In the genomic region with DNA sequence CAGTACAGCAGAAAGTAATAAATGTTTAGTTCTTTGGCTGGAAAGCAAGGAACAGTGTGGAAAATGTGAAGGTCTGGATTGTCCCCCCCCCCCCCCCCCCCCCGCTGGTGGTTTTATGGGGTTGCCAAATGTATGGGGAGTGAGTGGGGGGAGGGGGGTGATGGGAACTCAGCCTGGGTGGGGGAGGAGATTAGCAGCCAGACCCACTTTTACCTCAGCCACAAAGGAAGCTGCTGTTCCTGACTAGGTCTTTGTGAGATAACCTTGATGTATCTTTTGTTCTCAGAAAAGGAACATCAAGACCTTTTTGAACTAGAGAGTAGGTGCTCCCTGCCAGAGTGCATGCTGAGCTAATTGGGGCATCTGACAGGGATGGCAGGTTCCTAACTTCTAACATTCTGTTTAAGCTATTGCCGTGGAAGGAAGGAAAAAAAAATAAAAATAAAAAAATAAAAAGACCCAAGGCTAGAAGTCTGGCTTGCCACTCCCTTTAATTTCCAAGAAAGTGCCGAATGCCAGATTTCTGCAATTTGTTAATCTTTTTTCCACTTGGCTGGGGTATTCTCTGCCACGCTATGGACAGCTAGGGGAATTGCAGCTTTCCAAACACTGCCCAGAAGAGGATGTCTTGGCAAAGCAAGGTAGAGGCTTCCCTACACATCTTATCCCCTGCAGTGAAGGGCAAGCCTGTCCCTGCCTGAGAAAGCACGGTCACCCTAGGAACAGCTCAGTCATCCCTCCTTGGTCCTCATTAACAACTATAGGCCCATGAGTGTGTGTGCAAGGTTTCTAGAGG, we compare ENCODE assay signal across 9 mouse cellular contexts. TPM values are rescaled to one million over a fixed set of nuclear protein-coding genes. Genes with fewer than 3 reads are reported as not detected.
DNase-seq lines count a peak whose midpoint lies in the region; ATAC-seq lines count a peak whose summit lies in the region.
"Had no signal": no experiment of that assay in that cellular context is flagged by ENCODE, and none has a peak within 500 bp of the region (broad histone marks: within the 10 kb centered on the region; RNA-seq: fewer than 3 reads in every experiment).

No protein-coding gene starts in this region.

- H3K27ac ChIP-seq in heart, embryonic 13.5 days (replicated peaks) = peak overlapping the region; percentile 28; the same call in 1 of the 2 replicates
- no peak overlapping the region for H3K27ac ChIP-seq in forebrain, embryonic 15.5 days (replicated peaks)
- H3K27ac ChIP-seq in kidney, embryonic 16.5 days (ENCODE audit: low read length) = no peak overlapping the region
- H3K27ac ChIP-seq: intestine, embryonic 15.5 days had no signal

- 25% methylated on average over 5 of the region's 5 CpGs for WGBS in heart, embryonic 13.5 days
- 15% methylated on average over 5 of the region's 5 CpGs for WGBS in forebrain, embryonic 15.5 days
- WGBS in kidney, embryonic 16.5 days = 50% methylated on average over 4 of the region's 5 CpGs

- ATAC-seq in heart, embryonic 13.5 days (ENCODE audit: extremely low read depth, insufficient number of reproducible peaks, low FRiP score, low TSS enrichment) = no peak
- 0 out of 2 replicates have a peak, but pooled peaks have one; percentile 59 for ATAC-seq in forebrain, embryonic 15.5 days (replicated peaks)
- ATAC-seq in kidney, embryonic 16.5 days (ENCODE audit: low FRiP score, low TSS enrichment) = no peak
- ATAC-seq: intestine, embryonic 15.5 days had no signal

- H3K9me3 ChIP-seq in heart, embryonic 13.5 days = no peaks in the 10 kb centered on the region
- no peaks in the 10 kb centered on the region for H3K9me3 ChIP-seq in forebrain, embryonic 15.5 days
- no peaks in the 10 kb centered on the region for H3K9me3 ChIP-seq in kidney, embryonic 16.5 days (ENCODE audit: low read length)
- H3K9me3 ChIP-seq: intestine, embryonic 15.5 days had no signal

- H3K4me3 ChIP-seq in heart, embryonic 13.5 days = no peak overlapping the region
- no peak overlapping the region for H3K4me3 ChIP-seq in forebrain, embryonic 15.5 days
- H3K4me3 ChIP-seq in kidney, embryonic 16.5 days (ENCODE audit: low read length) = no peak overlapping the region
- H3K4me3 ChIP-seq: intestine, embryonic 15.5 days had no signal

- intact Hi-C loops in heart, postnatal 25 days (cut with DNase I) = loop anchor here (2.0 to 5.0 kb wide), 3 partner anchors 35 to 121 kb away; partner anchors contain the start of gene Nt5e
- intact Hi-C loops in left cerebral cortex, postnatal 36 days (cut with DNase I) = loop anchor here (5.0 kb wide), 1 partner anchor 120 kb away; no protein-coding TSS in a partner anchor

- no peak for DNase-seq in heart, postnatal 25 days (ENCODE audit: low spot score)
- peak; percentile 38 for DNase-seq in 3T3-L1 (ENCODE audit: low read depth, low spot score)
- DNase-seq in MN1 (ENCODE audit: low spot score) = peak; percentile 25
- DNase-seq in urinary bladder, postnatal 25 days (ENCODE audit: low spot score) = no peak
- no peak for DNase-seq in left cerebral cortex, postnatal 36 days (ENCODE audit: low spot score in 2 of 2)

- peaks cover 23% of the 10 kb centered on the region for H3K36me3 ChIP-seq in heart, embryonic 13.5 days
- H3K36me3 ChIP-seq in forebrain, embryonic 15.5 days = no peaks in the 10 kb centered on the region
- H3K36me3 ChIP-seq in kidney, embryonic 16.5 days (ENCODE audit: insufficient read depth, low read length) = no peaks in the 10 kb centered on the region
- H3K36me3 ChIP-seq: intestine, embryonic 15.5 days had no signal

- H3K4me1 ChIP-seq in heart, embryonic 13.5 days = peaks cover 30% of the 10 kb centered on the region
- peaks cover 8% of the 10 kb centered on the region; the same call in 1 of the 2 replicates for H3K4me1 ChIP-seq in forebrain, embryonic 15.5 days
- H3K4me1 ChIP-seq in kidney, embryonic 16.5 days (ENCODE audit: insufficient read depth, low read length) = no peaks in the 10 kb centered on the region
- H3K4me1 ChIP-seq: intestine, embryonic 15.5 days had no signal

- H3K4me2 ChIP-seq in heart, embryonic 13.5 days = no peak overlapping the region
- H3K4me2 ChIP-seq in forebrain, embryonic 15.5 days (replicated peaks) = no peak overlapping the region
- no peak overlapping the region for H3K4me2 ChIP-seq in kidney, embryonic 16.5 days (replicated peaks; ENCODE audit: low read depth, low read length)
- H3K4me2 ChIP-seq: intestine, embryonic 15.5 days had no signal

- H3K9ac ChIP-seq in heart, embryonic 13.5 days = no peak overlapping the region
- H3K9ac ChIP-seq in forebrain, embryonic 15.5 days (replicated peaks) = no peak overlapping the region
- H3K9ac ChIP-seq in kidney, embryonic 16.5 days (replicated peaks; ENCODE audit: low read length) = no peak overlapping the region
- H3K9ac ChIP-seq: intestine, embryonic 15.5 days had no signal

- H3K27me3 ChIP-seq in heart, embryonic 13.5 days (replicated peaks) = no peaks in the 10 kb centered on the region
- no peaks in the 10 kb centered on the region for H3K27me3 ChIP-seq in forebrain, embryonic 15.5 days
- H3K27me3 ChIP-seq in kidney, embryonic 16.5 days (ENCODE audit: insufficient read depth, low read length) = no peaks in the 10 kb centered on the region
- H3K27me3 ChIP-seq: intestine, embryonic 15.5 days had no signal

RNA-seq across cellular contexts. Expression of gene Nt5e, which starts 35.3 kb away (rescaled TPM):
- polyA plus RNA-seq in heart, embryonic 13.5 days (2015; fragmentation: Nextera tagmentation; extraction: Ambion mirVana) = 4.0 and 4.4 TPM in 2 replicates
- 10 to 100 TPM; 13.3 to 13.9 TPM for total RNA-seq in heart, postnatal 25 days (2021)
- polyA plus RNA-seq in forebrain, embryonic 15.5 days (2015; fragmentation: Nextera tagmentation; extraction: Ambion mirVana) = 0.68 and 0.75 TPM in 2 replicates
- polyA plus RNA-seq in kidney, embryonic 16.5 days (2015; fragmentation: Nextera tagmentation; extraction: Ambion mirVana) = 2.5 and 3.9 TPM in 2 replicates
- 1 to 10 TPM; 3.1 to 3.9 TPM for total RNA-seq in left cerebral cortex, postnatal 36 days (2021)

Comparison
In these comparisons a context has a peak if more than half of its experiments do, and no peak if none do; other contexts are left out.
1. DNase-seq: peak in 3T3-L1 (single experiment) and MN1 (single experiment); none in heart, postnatal 25 days (single experiment), urinary bladder, postnatal 25 days (single experiment) and left cerebral cortex, postnatal 36 days (0 of 2).